14 mouse cellular contexts compared by ENCODE assay signal in genomic region chr11:77518051-77518798, GRCm38 (mm10). TPM values are rescaled to one million over a fixed set of nuclear protein-coding genes. Genes with fewer than 3 reads are reported as not detected.
DNase-seq lines count a peak whose midpoint lies in the region; ATAC-seq lines count a peak whose summit lies in the region.
"Had no signal": no experiment of that assay in that cellular context is flagged by ENCODE, and none has a peak within 500 bp of the region (broad histone marks: within the 10 kb centered on the region; RNA-seq: fewer than 3 reads in every experiment).

No protein-coding gene starts in this region.

- peaks cover 19% of the 10 kb centered on the region for H3K27me3 ChIP-seq in kidney, embryonic 16.5 days (ENCODE audit: insufficient read depth, low read length)

- no peak for ATAC-seq in kidney, embryonic 16.5 days (ENCODE audit: low FRiP score, low TSS enrichment)

- no peak overlapping the region for H3K27ac ChIP-seq in kidney, embryonic 16.5 days (ENCODE audit: low read length)
- H3K27ac ChIP-seq: limb, embryonic 13.5 days had no signal

- H3K9ac ChIP-seq in kidney, embryonic 16.5 days (replicated peaks; ENCODE audit: low read length): no peak overlapping the region
- H3K9ac ChIP-seq: limb, embryonic 13.5 days had no signal

- H3K4me1 ChIP-seq in kidney, embryonic 16.5 days (ENCODE audit: insufficient read depth, low read length): peaks cover 27% of the 10 kb centered on the region

- DNase-seq in cerebellum, adult 11-12 months: peak; percentile 13
- DNase-seq in cerebellum, postnatal 36 days: no peak
- DNase-seq in kidney, adult 9 months: peak; percentile 4
- DNase-seq in CD4-positive helper T cell, adult 2 months (ENCODE audit: low read depth, low spot score): peak; percentile 63
- peak; percentile 62 for DNase-seq in naive thymus-derived CD4-positive, alpha-beta T cell, adult 2 months (ENCODE audit: low read depth)
- no peak for DNase-seq in ovary, postnatal 36 days (ENCODE audit: low spot score)
- no peak for DNase-seq in layer of hippocampus, postnatal 10 days (ENCODE audit: low spot score in 2 of 2)
- DNase-seq: gastrocnemius, postnatal 10 days had no signal

- H3K9me3 ChIP-seq in kidney, embryonic 16.5 days (ENCODE audit: low read length): no peaks in the 10 kb centered on the region
- H3K9me3 ChIP-seq: limb, embryonic 13.5 days had no signal

- no peaks in the 10 kb centered on the region for H3K36me3 ChIP-seq in kidney, embryonic 16.5 days (ENCODE audit: insufficient read depth, low read length)
- H3K36me3 ChIP-seq: limb, embryonic 13.5 days had no signal

- H3K4me2 ChIP-seq in kidney, embryonic 16.5 days (replicated peaks; ENCODE audit: low read depth, low read length): no peak overlapping the region
- H3K4me2 ChIP-seq: limb, embryonic 13.5 days had no signal

- WGBS in kidney, embryonic 16.5 days: 83% methylated on average over 27 of the region's 27 CpGs

- no peak overlapping the region for H3K4me3 ChIP-seq in kidney, embryonic 16.5 days (ENCODE audit: low read length)
- H3K4me3 ChIP-seq: limb, embryonic 13.5 days had no signal

RNA-seq across cellular contexts. Expression of gene Gm10392, which starts 0.8 kb away (rescaled TPM):
- polyA plus RNA-seq in kidney, embryonic 16.5 days (2015; fragmentation: Nextera tagmentation; extraction: Ambion mirVana): not detected in 2 replicates
- total RNA-seq in layer of hippocampus, postnatal 10 days (2021): not detected
- total RNA-seq: gastrocnemius, postnatal 10 days; heart, postnatal 36 days; layer of hippocampus, postnatal 14 days had no signal
- polyA plus RNA-seq: kidney, adult 2 months; limb, embryonic 13.5 days; stomach, embryonic 14.5 days had no signal

RNA-seq across cellular contexts. Expression of gene Trp53i13, which starts 2.4 kb away (rescaled TPM):
- polyA plus RNA-seq in kidney, embryonic 16.5 days (2015; fragmentation: Nextera tagmentation; extraction: Ambion mirVana): 34.1 and 36.1 TPM in 2 replicates
- 1 to 10 TPM; 6.5 to 7.9 TPM for total RNA-seq in layer of hippocampus, postnatal 10 days (2021)

RNA-seq across cellular contexts. Expression of gene Abhd15, which starts 3.3 kb away (rescaled TPM):
- polyA plus RNA-seq in kidney, embryonic 16.5 days (2015; fragmentation: Nextera tagmentation; extraction: Ambion mirVana): 2.0 and 2.2 TPM in 2 replicates
- total RNA-seq in layer of hippocampus, postnatal 10 days (2021): 1 to 10 TPM; 1.1 to 1.2 TPM

RNA-seq across cellular contexts. Expression of gene Git1, which starts 24.9 kb away (rescaled TPM):
- 9.7 and 13.0 TPM in 2 replicates for polyA plus RNA-seq in kidney, embryonic 16.5 days (2015; fragmentation: Nextera tagmentation; extraction: Ambion mirVana)
- total RNA-seq in layer of hippocampus, postnatal 10 days (2021): 100 to 1,000 TPM; 151 to 166 TPM

RNA-seq across cellular contexts. Expression of gene Ankrd13b, which starts 28.7 kb away (rescaled TPM):
- polyA plus RNA-seq in kidney, embryonic 16.5 days (2015; fragmentation: Nextera tagmentation; extraction: Ambion mirVana): 3.5 and 4.0 TPM in 2 replicates
- 100 to 1,000 TPM; 149 to 153 TPM for total RNA-seq in layer of hippocampus, postnatal 10 days (2021)

Comparison
In these comparisons a context has a peak if more than half of its experiments do, and no peak if none do; other contexts are left out.
1. DNase-seq: peak in cerebellum, adult 11-12 months (single experiment), kidney, adult 9 months (single experiment), CD4-positive helper T cell, adult 2 months (single experiment) and naive thymus-derived CD4-positive, alpha-beta T cell, adult 2 months (single experiment); none in cerebellum, postnatal 36 days (0 of 2), ovary, postnatal 36 days (single experiment) and layer of hippocampus, postnatal 10 days (0 of 2).